ENCODE assay signal across 8 mouse cellular contexts in the genomic region with DNA sequence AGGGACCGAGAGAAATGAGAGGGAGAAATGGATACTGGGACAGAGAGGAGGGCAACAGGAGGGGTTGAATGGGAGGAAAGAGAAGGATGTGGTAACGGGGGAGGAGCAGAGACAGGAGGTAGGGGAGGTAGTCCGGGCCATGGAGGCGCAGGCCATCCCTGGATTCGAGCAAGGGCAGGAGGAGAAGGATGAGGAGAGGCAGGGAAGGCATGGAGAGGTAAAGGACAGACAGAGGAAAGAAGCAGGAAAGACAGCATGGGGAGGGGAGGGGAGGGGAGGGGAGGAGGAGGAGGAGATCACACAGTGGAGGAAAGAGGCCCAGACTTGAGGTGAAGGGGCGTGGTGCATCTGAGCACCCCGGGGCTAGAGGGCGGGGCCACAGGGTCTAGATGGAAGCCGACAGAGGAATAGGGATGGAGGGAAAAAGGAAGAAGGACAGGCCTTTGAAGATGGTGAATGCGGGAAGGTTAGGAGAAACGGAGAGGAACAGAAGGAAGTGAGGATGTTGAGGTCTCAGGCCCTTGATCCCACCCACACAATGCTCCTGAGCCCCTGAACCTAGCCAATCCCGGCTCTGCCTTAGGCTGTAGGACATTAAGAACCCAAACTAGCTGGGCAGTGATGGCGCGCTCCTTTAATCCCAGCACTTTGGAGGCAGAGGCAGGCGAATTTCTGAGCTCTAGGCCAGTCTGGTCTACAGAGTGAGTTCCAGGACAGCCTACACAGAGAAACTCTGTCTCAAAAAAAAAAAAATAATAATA. TPM values are rescaled to one million over a fixed set of nuclear protein-coding genes. Genes with fewer than 3 reads are reported as not detected.
DNase-seq lines count a peak whose midpoint lies in the region; ATAC-seq and TF ChIP-seq lines count a peak whose summit lies in the region.

A gene (minus strand): TSS at position 209 of the 761 bp plus-strand sequence.

- 44% methylated on average over 15 of the region's 15 CpGs for WGBS in spleen, adult 2 months
- 37% methylated on average over 15 of the region's 15 CpGs for WGBS in heart, adult 2 months
- WGBS in kidney, embryonic 16.5 days: 21% methylated on average over 15 of the region's 15 CpGs
- 18% methylated on average over 15 of the region's 15 CpGs for WGBS in lung, embryonic 15.5 days

- H3K79me2 ChIP-seq in heart, adult 2 months (replicated peaks; ENCODE audit: control insufficient read depth, insufficient read depth, low read length): no peaks in the 10 kb centered on the region; the same call in 1 of the 2 replicates

- peak within 1 kb of the TSS; percentile 55 for H3K27ac ChIP-seq in spleen, adult 2 months (ENCODE audit: insufficient read depth, low read length)
- peak within 1 kb of the TSS; percentile 81 for H3K27ac ChIP-seq in heart, adult 2 months
- peak within 1 kb of the TSS; percentile 95 for H3K27ac ChIP-seq in kidney, embryonic 16.5 days (ENCODE audit: low read length)
- peak within 1 kb of the TSS; percentile 95 for H3K27ac ChIP-seq in lung, embryonic 15.5 days

- no peak for TF ChIP-seq CTCF in spleen, adult 2 months (IDR thresholded peaks at IDR 0.05; ENCODE audit: extremely low read depth, insufficient read depth, insufficient read length, insufficient replicate concordance)
- no peak for TF ChIP-seq CTCF in heart, adult 2 months (IDR thresholded peaks at IDR 0.05)

- H3K9ac ChIP-seq in heart, adult 2 months (ENCODE audit: low read depth, low read length): peak within 1 kb of the TSS; percentile 94
- peak within 1 kb of the TSS; percentile 95 for H3K9ac ChIP-seq in kidney, embryonic 16.5 days (replicated peaks; ENCODE audit: low read length)
- H3K9ac ChIP-seq in lung, embryonic 15.5 days: peak within 1 kb of the TSS; percentile 94

- intact Hi-C loops in heart, adult 2 months (cut with DNase I): no loop called here

- ATAC-seq in common myeloid progenitor, adult 5-6 weeks (replicated peaks; ENCODE audit: low read depth, poor library complexity, severe bottlenecking): no peak
- peak; percentile 60 for ATAC-seq in kidney, embryonic 16.5 days (ENCODE audit: low FRiP score, low TSS enrichment)
- ATAC-seq in lung, embryonic 15.5 days (ENCODE audit: borderline replicate concordance, extremely low read depth, low FRiP score, low TSS enrichment): no peak; the same call in 1 of the 2 replicates

- no peaks in the 10 kb centered on the region for H3K9me3 ChIP-seq in kidney, embryonic 16.5 days (ENCODE audit: low read length)
- no peaks in the 10 kb centered on the region for H3K9me3 ChIP-seq in lung, embryonic 15.5 days

- no peak for TF ChIP-seq EP300 in heart, adult 2 months (IDR thresholded peaks at IDR 0.05; ENCODE audit: insufficient read depth, low read depth, low read length)

- 0 out of 2 replicates have a peak, but pooled peaks cover 2% of the 10 kb centered on the region for H3K36me3 ChIP-seq in spleen, adult 2 months (ENCODE audit: control insufficient read depth, insufficient read depth, low read length)
- no peaks in the 10 kb centered on the region for H3K36me3 ChIP-seq in heart, adult 2 months (ENCODE audit: control insufficient read depth, insufficient read depth, low read length)
- no peaks in the 10 kb centered on the region for H3K36me3 ChIP-seq in kidney, embryonic 16.5 days (ENCODE audit: insufficient read depth, low read length)
- no peaks in the 10 kb centered on the region for H3K36me3 ChIP-seq in lung, embryonic 15.5 days

- H3K4me3 ChIP-seq in spleen, adult 2 months (ENCODE audit: extremely low read depth, insufficient read depth, insufficient read length): peak within 1 kb of the TSS; percentile 84
- H3K4me3 ChIP-seq in heart, adult 2 months: peak within 1 kb of the TSS; percentile 73
- H3K4me3 ChIP-seq in kidney, embryonic 16.5 days (ENCODE audit: low read length): peak within 1 kb of the TSS; percentile 91
- H3K4me3 ChIP-seq in lung, embryonic 15.5 days: peak within 1 kb of the TSS; percentile 94

- peak within 1 kb of the TSS; percentile 96 for H3K4me2 ChIP-seq in kidney, embryonic 16.5 days (replicated peaks; ENCODE audit: low read depth, low read length)
- H3K4me2 ChIP-seq in lung, embryonic 15.5 days: peak within 1 kb of the TSS; percentile 85

- no peak for TF ChIP-seq POLR2A in spleen, adult 2 months (IDR thresholded peaks at IDR 0.05; ENCODE audit: low read depth, low read length)
- no peak for TF ChIP-seq POLR2A in heart, adult 2 months (IDR thresholded peaks at IDR 0.05; ENCODE audit: insufficient read depth, low read depth, low read length)

- no peak for DNase-seq in spleen, adult 2 months (ENCODE audit: low read depth in 1 of 2, low spot score in 2 of 2)
- no peak for DNase-seq in spleen, adult 18-20 months
- no peak for DNase-seq in heart, adult 2 months
- DNase-seq in thymus, postnatal 4 days: peak; percentile 69
- no peak for DNase-seq in yolk sac, embryonic 10.5 days (ENCODE audit: low spot score)

- H3K27me3 ChIP-seq in spleen, adult 2 months (ENCODE audit: control insufficient read depth, insufficient read depth, low read length): no peaks in the 10 kb centered on the region
- H3K27me3 ChIP-seq in heart, adult 2 months (ENCODE audit: control insufficient read depth, insufficient read depth, low read length): no peaks in the 10 kb centered on the region
- no peaks in the 10 kb centered on the region for H3K27me3 ChIP-seq in kidney, embryonic 16.5 days (ENCODE audit: insufficient read depth, low read length)
- H3K27me3 ChIP-seq in lung, embryonic 15.5 days: no peaks in the 10 kb centered on the region

- H3K4me1 ChIP-seq in spleen, adult 2 months (ENCODE audit: control insufficient read depth, insufficient read depth, insufficient read length): peaks cover 36% of the 10 kb centered on the region
- H3K4me1 ChIP-seq in heart, adult 2 months (ENCODE audit: control insufficient read depth, insufficient read depth, low read length): peaks cover 10% of the 10 kb centered on the region
- peaks cover 34% of the 10 kb centered on the region for H3K4me1 ChIP-seq in kidney, embryonic 16.5 days (ENCODE audit: insufficient read depth, low read length)
- peaks cover 31% of the 10 kb centered on the region for H3K4me1 ChIP-seq in lung, embryonic 15.5 days

RNA-seq across cellular contexts. Expression of the gene that starts here (rescaled TPM):
- polyA plus RNA-seq in spleen, adult 2 months (2012; rRNA removed): 49.5 and 66.1 TPM in 2 replicates
- total RNA-seq in common myeloid progenitor, adult 5-6 weeks (2017): 19.2 and 27.1 TPM in 2 replicates
- 10 to 100 TPM; 43.7 to 44.2 TPM for total RNA-seq in heart, adult 2 months (2021)
- polyA plus RNA-seq in heart, adult 2 months (2012; rRNA removed): 57.3 and 60.1 TPM in 2 replicates
- polyA plus RNA-seq in kidney, embryonic 16.5 days (2015; fragmentation: Nextera tagmentation; extraction: Ambion mirVana): 21.0 and 74.8 TPM in 2 replicates
- 83.0 and 85.2 TPM in 2 replicates for polyA plus RNA-seq in lung, embryonic 15.5 days (2015; fragmentation: Nextera tagmentation; extraction: Ambion mirVana)
